Mouse (Mus musculus) hindbrain, embryonic 13.5 days (tissue): Measurements from ENCODE around the gene Gm10799. TPM values are rescaled to one million over a fixed set of nuclear protein-coding genes. Genes with fewer than 3 reads are reported as not detected.

Experiments
- ATAC-seq: fragments of 200-750 bp; cut with Nextera tagmentation; 2 replicates; pipeline ENCODE4 v1.8.0; 2017; ENCODE audit warnings: moderate TSS enrichment; ENCODE audit not compliant: low FRiP score
- H3K27ac ChIP-seq: fragments of 300-500 bp; sonication (generic); 2 replicates; pipeline ENCODE4 v1.5.1; 2015; ENCODE audit warnings: inconsistent platforms, mild to moderate bottlenecking, moderate library complexity
- H3K27me3 ChIP-seq: fragments of 300-500 bp; sonication (generic); 2 replicates; pipeline ENCODE4 v1.6.1; 2015; ENCODE audit warnings: mild to moderate bottlenecking, inconsistent platforms
- H3K36me3 ChIP-seq: fragments of 300-500 bp; sonication (generic); 2 replicates; pipeline ENCODE4 v1.6.1; 2015; ENCODE audit warnings: mild to moderate bottlenecking, inconsistent platforms
- H3K4me1 ChIP-seq: fragments of 300-500 bp; sonication (generic); replicated peaks from 2 replicates; pipeline ENCODE4 v1.6.1; 2015; ENCODE audit warnings: inconsistent platforms
- H3K4me2 ChIP-seq: fragments of 300-500 bp; sonication (generic); 2 replicates; pipeline ENCODE4 v1.6.1; 2015; ENCODE audit warnings: inconsistent platforms, mild to moderate bottlenecking, moderate library complexity
- H3K4me3 ChIP-seq: fragments of 300-500 bp; sonication (generic); 2 replicates; pipeline ENCODE4 v1.5.1; 2015; ENCODE audit warnings: mild to moderate bottlenecking, inconsistent platforms
- H3K9ac ChIP-seq: fragments of 300-500 bp; sonication (generic); 2 replicates; pipeline ENCODE4 v1.6.1; 2015; ENCODE audit warnings: mild to moderate bottlenecking, inconsistent platforms
- H3K9me3 ChIP-seq: fragments of 300-500 bp; sonication (generic); 2 replicates; pipeline ENCODE4 v1.6.1; 2016; ENCODE audit warnings: inconsistent platforms
- WGBS: fragments of 180-500 bp; shearing (Covaris S2); methylation state at CpG from one replicate; pipeline ENCODE4 v1.1.7; 2015; 5-methylcytosine and 5-hydroxymethylcytosine counted together
- polyA plus RNA-seq: library from polyadenylated mRNA; unstranded; fragments of >200 nt; fragmentation: Nextera tagmentation; extraction: Ambion mirVana; gene quantifications from 2 replicates; pipeline ENCODE4 v1.2.1, GENCODE M21; 2015

The Gm10799 gene
- polyA plus RNA-seq, 1 experiment from 2014 or later, result not detected

DNA sequence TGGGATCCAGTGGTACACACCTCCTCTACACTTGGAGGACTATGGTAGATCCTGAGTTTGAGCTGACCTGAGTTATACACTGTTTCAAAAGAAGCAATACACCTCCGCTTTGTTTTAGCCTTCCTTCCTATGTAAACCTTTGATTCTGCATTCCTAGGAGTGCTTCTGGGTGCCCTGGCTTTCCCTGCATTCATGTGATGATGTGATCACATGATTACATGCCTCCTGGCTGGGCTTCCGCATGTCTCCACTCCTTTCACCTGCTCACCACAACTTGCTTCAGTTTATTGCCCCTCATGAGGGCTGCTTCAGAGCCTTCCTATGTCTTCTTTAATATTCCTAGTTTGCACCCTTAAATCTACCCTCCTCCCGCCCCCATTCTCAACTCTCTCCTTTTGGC lies 36.3 kb downstream of the Gm10799 start:
- peaks cover 28% of the 10 kb centered on the region for H3K36me3 ChIP-seq
- no peak overlapping the region for H3K4me3 ChIP-seq
- ATAC-seq, result no peak
- H3K4me2 ChIP-seq, result no peak overlapping the region
- no peaks in the 10 kb centered on the region for H3K9me3 ChIP-seq
- H3K27ac ChIP-seq, result no peak overlapping the region
- H3K27me3 ChIP-seq, result no peaks in the 10 kb centered on the region
- no peak overlapping the region for H3K9ac ChIP-seq
- peaks cover 23% of the 10 kb centered on the region for H3K4me1 ChIP-seq
- WGBS, result 89% methylated on average over 3 of the region's 3 CpGs

DNA sequence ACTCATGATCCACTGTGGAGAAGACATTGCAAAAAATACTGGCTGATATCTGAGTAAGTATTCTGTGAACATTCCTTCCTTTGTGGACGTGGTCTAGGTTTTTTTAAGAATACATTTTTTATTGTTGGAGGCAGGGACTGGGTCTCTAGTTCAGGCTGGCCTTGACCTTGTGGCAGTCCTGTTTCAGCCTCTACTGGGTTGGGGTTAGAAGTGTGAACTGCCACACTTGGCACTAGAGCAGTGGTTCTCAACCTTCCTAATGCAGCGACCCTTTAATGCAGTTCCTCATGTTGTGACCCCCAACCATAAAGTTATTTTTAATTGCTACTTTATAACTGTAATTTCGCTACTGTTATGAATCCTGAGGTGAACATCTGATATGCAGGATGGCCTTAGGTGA lies 38.0 kb downstream of the Gm10799 start:
- Histone ChIP-seq H3K27ac (no peak overlapping the region), H3K4me1 (peaks cover 23% of the 10 kb centered on the region), H3K9me3 (no peaks in the 10 kb centered on the region), H3K4me3 (no peak overlapping the region), H3K27me3 (no peaks in the 10 kb centered on the region), H3K9ac (no peak overlapping the region), H3K4me2 (no peak overlapping the region), H3K36me3 (peaks cover 14% of the 10 kb centered on the region)
- 93% methylated on average over 3 of the region's 3 CpGs for WGBS
- ATAC-seq, result no peak

DNA sequence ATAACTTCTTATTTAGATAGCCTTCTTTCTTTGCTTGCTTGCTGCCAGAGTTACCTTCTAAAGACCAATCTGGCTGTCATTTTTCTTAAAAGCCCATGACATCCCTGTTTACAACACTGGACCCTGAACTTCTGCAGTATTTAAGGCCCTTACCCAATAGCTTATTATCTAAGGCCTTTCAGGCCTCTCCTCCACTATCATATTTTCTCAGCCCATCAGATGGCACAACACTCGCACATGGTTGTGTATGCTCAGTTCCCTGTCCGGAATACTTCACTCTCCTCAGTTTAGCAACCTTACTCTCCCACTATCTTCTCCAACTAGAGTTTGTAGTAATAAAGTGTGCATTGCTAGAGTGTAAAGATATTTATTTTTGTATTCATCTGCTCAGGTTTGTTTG lies 39.3 kb downstream of the Gm10799 start:
- peaks cover 23% of the 10 kb centered on the region for H3K4me1 ChIP-seq
- 0 out of 2 replicates have a peak overlapping the region, but pooled peaks have one; percentile 98 for H3K9ac ChIP-seq
- H3K36me3 ChIP-seq, result peaks cover 11% of the 10 kb centered on the region
- peaks cover 2% of the 10 kb centered on the region; the same call in 1 of the 2 replicates for H3K27me3 ChIP-seq
- H3K4me2 ChIP-seq, result peak overlapping the region; percentile 88
- 81% methylated on average over 2 of the region's 2 CpGs for WGBS
- no peak for ATAC-seq
- H3K9me3 ChIP-seq, result no peaks in the 10 kb centered on the region
- no peak overlapping the region for H3K27ac ChIP-seq
- H3K4me3 ChIP-seq, result peak overlapping the region; percentile 96

DNA sequence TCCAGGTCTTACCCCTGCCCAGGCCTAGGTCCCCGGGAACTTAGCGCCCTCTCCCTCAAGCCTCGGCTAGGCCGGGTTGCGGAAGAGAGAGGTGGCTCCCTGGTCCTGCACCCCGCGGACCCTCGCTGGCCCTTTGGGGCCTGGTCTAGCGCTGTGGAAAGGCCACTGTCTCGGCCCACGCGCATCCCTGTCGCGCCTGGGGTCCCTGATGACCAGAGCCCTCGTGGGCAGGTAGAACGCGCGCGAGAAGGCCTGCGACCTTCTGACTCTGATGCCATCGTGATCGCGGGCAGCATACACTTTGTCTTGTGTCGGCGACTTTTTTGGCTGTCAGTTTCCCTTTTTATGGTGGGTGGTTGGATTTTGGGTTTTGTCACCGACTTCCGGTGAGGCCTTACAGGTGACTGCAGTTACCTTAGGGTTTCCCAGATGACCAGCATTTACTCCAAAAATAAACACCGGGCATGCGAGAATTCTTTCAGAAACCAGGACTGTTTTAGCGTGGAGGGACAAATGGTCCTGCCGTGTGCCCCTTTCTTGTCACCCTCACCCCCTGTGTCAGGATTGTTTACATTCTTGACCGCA lies 40.1 kb downstream of the Gm10799 start, which contains the start of gene 4931422A03Rik:
Gene 4931422A03Rik (minus strand): TSS at position 223 of the 585 bp plus-strand sequence.
- peak within 1 kb of the TSS; percentile 96 for H3K4me3 ChIP-seq
- H3K4me2 ChIP-seq, result peak within 1 kb of the TSS; percentile 88
- H3K27ac ChIP-seq, result peak within 1 kb of the TSS; percentile 70
- peaks cover 23% of the 10 kb centered on the region for H3K4me1 ChIP-seq
- peak within 1 kb of the TSS; percentile 98 for H3K9ac ChIP-seq
- peaks cover 2% of the 10 kb centered on the region; the same call in 1 of the 2 replicates for H3K27me3 ChIP-seq
- no peaks in the 10 kb centered on the region for H3K9me3 ChIP-seq
- peaks cover 6% of the 10 kb centered on the region for H3K36me3 ChIP-seq
- WGBS, result 1% methylated on average over 32 of the region's 32 CpGs
- ATAC-seq, result peak; percentile 67

DNA sequence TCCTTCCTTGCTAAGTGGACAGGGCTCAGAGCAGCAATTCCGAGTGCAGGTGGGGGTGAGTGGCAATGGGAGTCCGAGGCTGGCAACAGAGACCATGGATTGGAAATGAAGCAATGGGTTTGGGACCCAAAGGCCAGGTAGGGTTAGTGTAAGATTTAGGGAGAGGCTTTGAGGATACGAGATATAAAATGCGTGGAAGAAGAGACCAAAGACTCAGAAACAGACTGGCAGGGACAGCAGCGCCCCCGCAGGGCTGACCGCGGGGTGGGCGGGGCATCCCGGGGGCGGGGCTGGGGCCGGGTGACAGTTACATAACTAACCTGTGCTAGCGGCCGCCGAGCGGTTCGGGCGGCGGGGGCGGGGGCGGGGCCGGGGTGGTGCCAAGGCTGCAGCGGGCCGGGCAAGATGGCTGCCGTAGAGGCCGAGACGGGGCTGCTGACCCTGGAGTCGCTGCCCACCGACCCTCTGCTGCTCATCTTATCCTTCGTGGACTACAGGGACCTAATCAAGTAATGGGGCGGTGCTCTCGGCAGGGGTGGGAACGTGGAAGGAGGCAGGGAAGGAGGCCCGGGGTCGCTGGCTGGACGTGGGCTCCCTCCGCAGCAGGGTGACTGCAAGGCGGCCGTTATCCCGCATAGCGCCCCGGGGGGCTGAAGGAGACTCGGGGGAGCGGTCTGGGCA lies 40.8 kb downstream of the Gm10799 start, which contains the start of gene Fbxo3:
Gene Fbxo3 (plus strand): TSS at position 264 of the 681 bp plus-strand sequence.
- H3K4me1 ChIP-seq, result peaks cover 23% of the 10 kb centered on the region
- H3K9ac ChIP-seq, result peak within 1 kb of the TSS; percentile 98
- peaks cover 6% of the 10 kb centered on the region for H3K36me3 ChIP-seq
- H3K4me3 ChIP-seq, result peak within 1 kb of the TSS; percentile 96
- H3K4me2 ChIP-seq, result peak within 1 kb of the TSS; percentile 88
- under 1% methylated on average over 28 of the region's 44 CpGs for WGBS
- peak within 1 kb of the TSS; percentile 70 for H3K27ac ChIP-seq
- peak; percentile 96 for ATAC-seq
- H3K27me3 ChIP-seq, result peaks cover 2% of the 10 kb centered on the region; the same call in 1 of the 2 replicates
- no peaks in the 10 kb centered on the region for H3K9me3 ChIP-seq

DNA sequence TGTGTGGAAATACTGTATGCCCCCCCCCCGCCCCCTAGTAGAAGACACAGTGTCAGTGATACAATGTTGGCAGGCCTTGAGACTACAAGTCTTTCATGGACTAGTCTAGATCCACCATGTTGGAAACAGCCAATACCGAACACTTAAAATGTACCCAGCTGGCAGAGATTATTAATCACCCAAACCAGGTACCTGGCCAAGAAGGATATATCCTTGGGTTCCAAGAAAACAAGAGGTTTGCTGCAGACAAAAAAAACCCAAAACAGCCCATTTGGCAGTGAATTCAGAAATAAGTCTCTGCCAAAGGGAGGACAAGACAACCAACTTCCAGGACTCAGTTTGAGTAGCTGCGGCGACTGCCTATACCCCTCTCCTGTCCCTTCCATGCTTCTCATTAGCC lies 43.7 kb downstream of the Gm10799 start:
- Histone ChIP-seq H3K4me3 (no peak overlapping the region), H3K4me2 (no peak overlapping the region), H3K27me3 (peaks cover 2% of the 10 kb centered on the region; the same call in 1 of the 2 replicates), H3K36me3 (no peaks in the 10 kb centered on the region), H3K9ac (no peak overlapping the region), H3K9me3 (no peaks in the 10 kb centered on the region), H3K27ac (no peak overlapping the region), H3K4me1 (peaks cover 13% of the 10 kb centered on the region)
- ATAC-seq, result no peak
- 90% methylated on average over 4 of the region's 4 CpGs for WGBS

DNA sequence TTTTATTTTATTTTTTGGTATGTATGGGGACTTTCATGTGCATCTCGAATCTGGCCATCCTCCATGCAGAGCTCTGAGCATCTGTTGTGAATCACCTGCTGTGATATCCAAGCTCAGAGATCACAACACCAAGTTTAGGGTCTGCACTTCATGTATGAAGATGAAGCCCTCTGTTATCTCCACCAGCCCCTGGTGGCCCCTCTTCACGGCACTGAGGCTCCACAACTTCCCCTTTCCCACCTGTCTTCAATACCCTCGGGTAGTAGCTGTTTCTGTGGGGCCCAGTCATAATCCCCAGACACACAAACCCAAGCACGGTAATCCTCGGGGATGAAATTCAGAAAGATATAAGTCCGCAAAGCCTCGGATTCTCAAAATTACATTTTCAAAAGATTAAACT lies 45.3 kb downstream of the Gm10799 start:
- Histone ChIP-seq H3K27me3 (peaks cover 2% of the 10 kb centered on the region; the same call in 1 of the 2 replicates), H3K36me3 (no peaks in the 10 kb centered on the region), H3K4me1 (no peaks in the 10 kb centered on the region), H3K4me2 (no peak overlapping the region), H3K27ac (no peak overlapping the region), H3K9ac (no peak overlapping the region), H3K4me3 (no peak overlapping the region), H3K9me3 (no peaks in the 10 kb centered on the region)
- WGBS, result 86% methylated on average over 7 of the region's 7 CpGs
- no peak for ATAC-seq

Other genes with a start within 250 kb of the Gm10799 start
- 34.1 and 42.3 TPM in 2 replicates for gene Lmo2, start 110.6 kb downstream of the Gm10799 start, polyA plus RNA-seq
- 64.4 and 64.8 TPM in 2 replicates for gene Fbxo3, start 40.8 kb downstream of the Gm10799 start, polyA plus RNA-seq
- gene 4931422A03Rik, start 40.2 kb downstream of the Gm10799 start, polyA plus RNA-seq, result 2.1 and 2.6 TPM in 2 replicates
- gene Gm10912, start 2.7 kb downstream of the Gm10799 start, polyA plus RNA-seq, result not detected in 2 replicates
- gene Cd59b, start 1.3 kb upstream of the Gm10799 start, polyA plus RNA-seq, result 0.87 and 2.8 TPM in 2 replicates
- 17.9 and 18.7 TPM in 2 replicates for gene Cd59a, start 27.3 kb upstream of the Gm10799 start, polyA plus RNA-seq
- not detected in 2 replicates for gene A930018P22Rik, start 54.2 kb upstream of the Gm10799 start, polyA plus RNA-seq